Mouse (Mus musculus) right cerebral cortex, postnatal 10 days (tissue): ENCODE results near the gene Dop1b.

Experiments used
- DNase-seq, 2 experiments: peaks; one replicate each; pipeline ENCODE4 v3.0.0; 2021; ENCODE audit warnings: low spot score in 2 of 2

The Dop1b gene

DNA sequence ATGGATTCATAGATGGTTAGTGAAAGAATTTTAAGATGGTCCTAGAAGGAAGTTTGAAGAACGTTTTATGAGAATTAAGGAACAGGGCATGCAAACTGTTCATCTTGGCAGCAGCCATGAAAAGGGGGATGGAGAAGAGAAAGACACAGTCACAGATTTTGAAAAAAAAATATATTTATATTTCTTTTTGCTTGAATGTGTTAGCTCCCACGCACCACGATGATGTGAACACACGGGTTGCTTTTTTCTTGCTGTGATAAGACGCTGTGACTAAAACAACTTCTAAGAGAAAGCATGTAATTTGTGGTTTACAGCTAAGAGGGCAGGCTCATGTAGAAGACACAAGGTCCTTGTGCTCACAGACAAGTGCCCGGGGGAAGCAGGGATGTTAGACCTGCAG lies 115.2 kb downstream of the Dop1b start:
- peak in 1 of 2 experiments; percentile 53 for DNase-seq

- no peak for DNase-seq
Observed at GRCm38 (mm10) chr16:93829526-93829925, 117.8 kb downstream of the Dop1b start.

DNA sequence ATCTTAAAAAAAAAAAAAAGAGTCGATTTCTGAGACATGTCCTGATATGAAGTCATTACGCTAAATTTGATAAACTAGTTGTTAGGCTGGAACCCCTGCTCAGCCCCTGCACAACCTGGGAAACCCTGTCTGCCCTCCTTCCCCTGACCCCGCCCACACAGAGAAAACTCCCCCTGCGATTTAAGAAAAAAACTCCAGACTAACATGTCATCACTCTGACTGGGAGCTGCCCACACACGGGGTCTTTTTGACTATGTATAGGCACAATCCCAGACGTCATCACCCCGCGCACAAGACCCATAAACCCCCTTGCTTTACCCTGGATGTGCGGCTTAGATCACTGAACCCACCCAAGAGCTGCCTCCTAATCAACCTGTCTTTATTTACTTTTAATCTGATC lies 118.4 kb downstream of the Dop1b start:
- DNase-seq = no peak

- no peak for DNase-seq
Observed at GRCm38 (mm10) chr16:93830916-93831315, 119.2 kb downstream of the Dop1b start.

GRCm38 (mm10) chr16:93831627-93832395 lies 120.1 kb downstream of the Dop1b start, which contains the start of gene Morc3:
TSS of gene Morc3 (plus strand) at chr16:93832121.
- DNase-seq = peak; percentile 100

GRCm38 (mm10) chr16:93832451-93833276 lies 121.0 kb downstream of the Dop1b start:
- DNase-seq = peak; percentile 51 to 59

DNA sequence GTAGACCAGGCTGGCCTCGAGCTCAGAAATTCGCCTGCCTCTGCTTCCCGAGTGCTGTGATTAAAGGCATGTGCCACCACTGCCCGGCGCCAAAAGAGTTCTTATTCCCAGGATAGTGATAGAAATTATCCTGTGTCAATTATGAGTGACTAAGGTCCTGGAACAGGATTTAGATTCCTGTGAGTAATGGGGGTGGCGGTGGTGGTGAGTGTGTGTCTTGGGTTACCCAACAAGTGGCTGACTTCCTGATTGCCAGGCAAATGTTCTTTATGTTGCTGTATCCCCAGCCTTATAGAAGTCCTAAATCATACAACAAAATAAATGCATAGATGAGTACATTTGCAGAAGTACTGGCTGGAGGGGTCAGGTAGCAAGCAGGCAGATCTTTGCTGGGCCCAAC lies 121.8 kb downstream of the Dop1b start:
- no peak for DNase-seq

GRCm38 (mm10) chr16:93834076-93834475 lies 122.4 kb downstream of the Dop1b start:
- DNase-seq = no peak

DNA sequence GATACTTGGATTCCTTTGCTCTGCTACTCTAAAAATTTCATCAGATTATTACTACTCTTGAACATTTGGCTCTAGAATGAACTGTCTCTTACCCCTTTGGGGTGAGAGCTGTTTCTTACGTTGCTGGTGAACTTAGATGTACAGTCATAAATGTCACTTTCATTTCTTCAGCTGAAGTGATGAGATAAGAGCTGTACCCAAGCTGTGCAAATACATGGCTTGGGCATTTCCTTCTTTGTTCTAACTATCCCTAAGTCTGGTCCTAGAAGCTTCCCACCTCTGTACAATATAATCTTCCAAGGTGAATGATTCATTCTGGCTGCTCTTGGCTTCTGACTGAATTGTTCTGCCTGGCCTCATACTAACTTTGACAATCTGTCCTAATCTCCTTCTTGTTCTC lies 127.3 kb downstream of the Dop1b start:
- no peak for DNase-seq

DNA sequence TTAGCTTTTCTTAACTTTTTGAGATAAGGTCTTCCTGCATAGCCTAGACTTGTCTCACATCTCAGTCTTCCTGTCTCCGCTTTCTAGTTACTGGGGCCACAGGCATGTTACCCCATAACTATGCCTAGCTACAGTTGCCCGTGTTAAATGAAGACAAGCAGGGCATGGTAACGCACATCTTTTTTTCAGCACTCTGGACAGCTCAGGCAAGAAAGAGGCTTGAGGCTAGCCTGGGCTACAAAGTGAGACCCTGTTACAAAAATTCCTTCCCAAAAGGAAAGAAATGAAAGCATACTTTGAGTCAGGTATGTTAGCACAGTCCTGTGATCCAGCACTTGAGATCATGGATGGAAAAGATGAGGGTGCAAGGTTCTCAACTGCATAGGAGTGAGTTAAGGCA lies 138.8 kb downstream of the Dop1b start:
- no peak for DNase-seq

GRCm38 (mm10) chr16:93859967-93860366 lies 148.3 kb downstream of the Dop1b start:
- no peak for DNase-seq
